20 mouse cellular contexts compared by ENCODE assay signal in genomic region chr17:88430719-88431118, GRCm38 (mm10). TPM values are rescaled to one million over a fixed set of nuclear protein-coding genes. Genes with fewer than 3 reads are reported as not detected.
DNase-seq lines count a peak whose midpoint lies in the region; ATAC-seq and TF ChIP-seq lines count a peak whose summit lies in the region.
"Had no signal": no experiment of that assay in that cellular context is flagged by ENCODE, and none has a peak within 500 bp of the region (broad histone marks: within the 10 kb centered on the region; RNA-seq: fewer than 3 reads in every experiment).

No protein-coding gene starts in this region.

- intact Hi-C loops in left cerebral cortex, postnatal 14 days (cut with DNase I) = no loop called here
- intact Hi-C loops in left cerebral cortex, adult 2 months (cut with DNase I) = no loop called here
- intact Hi-C loops in left cerebral cortex, postnatal 10 days (cut with DNase I) = no loop called here

- no peak for TF ChIP-seq POLR2A in MEL (IDR thresholded peaks at IDR 0.05; ENCODE audit: control insufficient read depth in 1 of 2, insufficient read depth in 1 of 2, low read depth in 1 of 2, low read length in 2 of 2, poor library complexity in 1 of 2)

- DNase-seq in MEL (ENCODE audit: low read depth, low spot score) = peak; percentile 71
- DNase-seq in c-Kit-negative CD71-positive TER-119-positive erythroid progenitor cells, embryonic 14.5 days (ENCODE audit: low read depth, low spot score) = peak; percentile 68
- DNase-seq in left cerebral cortex, postnatal 14 days (ENCODE audit: low spot score in 2 of 2) = no peak
- DNase-seq in left cerebral cortex, adult 2 months (ENCODE audit: extremely low spot score in 1 of 2, low spot score in 2 of 2) = no peak
- no peak for DNase-seq in left cerebral cortex, postnatal 10 days (ENCODE audit: extremely low spot score in 1 of 2, low spot score in 2 of 2)
- DNase-seq: adrenal gland, postnatal 25 days; cerebellum, adult 8-10 months; forebrain, postnatal 0 days; thymus, postnatal 4 days had no signal

- peaks cover 0 to 22% of the 10 kb centered on the region in 2 experiments; a peak in 2 of 4 replicates for H3K36me3 ChIP-seq in MEL (ENCODE audit: control insufficient read depth in 1 of 2, insufficient read depth in 2 of 2, low read length in 2 of 2)
- H3K36me3 ChIP-seq in intestine, embryonic 16.5 days (ENCODE audit: control insufficient read depth, insufficient read depth, low read length) = no peaks in the 10 kb centered on the region
- H3K36me3 ChIP-seq in liver, embryonic 16.5 days (ENCODE audit: control insufficient read depth, insufficient read depth) = no peaks in the 10 kb centered on the region
- H3K36me3 ChIP-seq in hindbrain, embryonic 16.5 days (ENCODE audit: control insufficient read depth, insufficient read depth, low read length) = no peaks in the 10 kb centered on the region
- H3K36me3 ChIP-seq: embryonic facial prominence, embryonic 13.5 days; forebrain, embryonic 10.5 days; heart, embryonic 10.5 days; hindbrain, embryonic 10.5 days; limb, embryonic 15.5 days had no signal

- peak; percentile 69 for ATAC-seq in intestine, embryonic 16.5 days
- ATAC-seq in liver, embryonic 16.5 days (ENCODE audit: low read depth) = peak; percentile 96
- ATAC-seq in hindbrain, embryonic 16.5 days = no peak
- ATAC-seq: activated CD4-positive, CD25-positive, alpha-beta regulatory T cell, adult 4 months; forebrain, postnatal 0 days; lung, postnatal 0 days; midbrain, embryonic 16.5 days had no signal

- H3K9me3 ChIP-seq in MEL (replicated peaks; ENCODE audit: insufficient read depth, low read length) = no peaks in the 10 kb centered on the region
- no peaks in the 10 kb centered on the region for H3K9me3 ChIP-seq in intestine, embryonic 16.5 days (ENCODE audit: control insufficient read depth, low read length)
- no peaks in the 10 kb centered on the region for H3K9me3 ChIP-seq in liver, embryonic 16.5 days (replicated peaks; ENCODE audit: control insufficient read depth, low read length)
- no peaks in the 10 kb centered on the region for H3K9me3 ChIP-seq in hindbrain, embryonic 16.5 days (ENCODE audit: control insufficient read depth, low read length)
- H3K9me3 ChIP-seq: embryonic facial prominence, embryonic 13.5 days; forebrain, embryonic 10.5 days; heart, embryonic 10.5 days; hindbrain, embryonic 10.5 days; limb, embryonic 15.5 days had no signal

- no peak overlapping the region for H3K9ac ChIP-seq in MEL (ENCODE audit: control insufficient read depth, low read depth, low read length, poor library complexity, severe bottlenecking)
- no peak overlapping the region for H3K9ac ChIP-seq in intestine, embryonic 16.5 days (ENCODE audit: low read depth, low read length)
- no peak overlapping the region for H3K9ac ChIP-seq in liver, embryonic 16.5 days (ENCODE audit: low read depth, low read length)
- no peak overlapping the region for H3K9ac ChIP-seq in hindbrain, embryonic 16.5 days (ENCODE audit: low read depth, low read length)
- H3K9ac ChIP-seq: embryonic facial prominence, embryonic 13.5 days; forebrain, postnatal 0 days; limb, embryonic 15.5 days had no signal

- H3K4me2 ChIP-seq in intestine, embryonic 16.5 days (ENCODE audit: low read depth, low read length) = no peak overlapping the region
- H3K4me2 ChIP-seq in liver, embryonic 16.5 days (ENCODE audit: low read depth, low read length) = peak overlapping the region; percentile 43
- H3K4me2 ChIP-seq in hindbrain, embryonic 16.5 days (ENCODE audit: low read length) = no peak overlapping the region
- H3K4me2 ChIP-seq: embryonic facial prominence, embryonic 13.5 days; limb, embryonic 15.5 days had no signal

- H3K27me3 ChIP-seq in MEL (ENCODE audit: control insufficient read depth in 1 of 2, insufficient read depth in 2 of 2, low read length in 2 of 2) = no peaks in the 10 kb centered on the region
- H3K27me3 ChIP-seq in intestine, embryonic 16.5 days (replicated peaks; ENCODE audit: control insufficient read depth, insufficient read depth, low read length) = no peaks in the 10 kb centered on the region
- H3K27me3 ChIP-seq in liver, embryonic 16.5 days (ENCODE audit: control insufficient read depth, insufficient read depth, low read depth, low read length) = no peaks in the 10 kb centered on the region
- H3K27me3 ChIP-seq in hindbrain, embryonic 16.5 days (replicated peaks; ENCODE audit: control insufficient read depth, insufficient read depth, low read length) = no peaks in the 10 kb centered on the region
- H3K27me3 ChIP-seq: embryonic facial prominence, embryonic 13.5 days; limb, embryonic 15.5 days had no signal

- 80% methylated on average over 2 of the region's 2 CpGs for WGBS in intestine, embryonic 16.5 days
- 29% methylated on average over 2 of the region's 2 CpGs for WGBS in liver, embryonic 16.5 days (ENCODE audit: insufficient replicate concordance)
- 90% methylated on average over 2 of the region's 2 CpGs for WGBS in hindbrain, embryonic 16.5 days

- TF ChIP-seq CTCF in MEL (IDR thresholded peaks at IDR 0.05 in 2 of 3, conservative IDR thresholded peaks at IDR 0.05 in 1 of 3; ENCODE audit: control insufficient read depth in 1 of 3, insufficient read depth in 1 of 3, low read depth in 2 of 3, low read length in 3 of 3, poor library complexity in 1 of 3, severe bottlenecking in 1 of 3) = no peak; a peak in 1 of 6 replicates
- no peak for TF ChIP-seq CTCF in left cerebral cortex, adult 2 months (IDR thresholded peaks at IDR 0.05)

- H3K4me1 ChIP-seq in MEL (ENCODE audit: control insufficient read depth in 1 of 2, insufficient read depth in 2 of 2, low read length in 2 of 2) = peaks cover 8 to 26% of the 10 kb centered on the region in 2 experiments
- no peaks in the 10 kb centered on the region for H3K4me1 ChIP-seq in intestine, embryonic 16.5 days (ENCODE audit: control insufficient read depth, insufficient read depth, low read length)
- H3K4me1 ChIP-seq in liver, embryonic 16.5 days (ENCODE audit: control insufficient read depth, low read depth, low read length) = peaks cover 25% of the 10 kb centered on the region
- no peaks in the 10 kb centered on the region for H3K4me1 ChIP-seq in hindbrain, embryonic 16.5 days (ENCODE audit: control insufficient read depth, insufficient read depth, low read depth, low read length)
- H3K4me1 ChIP-seq: embryonic facial prominence, embryonic 13.5 days; forebrain, embryonic 10.5 days; hindbrain, embryonic 10.5 days; limb, embryonic 15.5 days had no signal

- peak; percentile 36 to 58; a peak in 3 of 4 replicates for TF ChIP-seq EP300 in MEL (IDR thresholded peaks at IDR 0.05; ENCODE audit: low read depth in 1 of 2, low read length in 2 of 2)

- TF ChIP-seq RAD21 in MEL (IDR thresholded peaks at IDR 0.05; ENCODE audit: low read depth, low read length) = no peak; the same call in 1 of the 2 replicates

- no peak overlapping the region for H3K27ac ChIP-seq in MEL (ENCODE audit: control insufficient read depth, low read depth, low read length)
- no peak overlapping the region for H3K27ac ChIP-seq in intestine, embryonic 16.5 days (ENCODE audit: low read length)
- peak overlapping the region; percentile 84 for H3K27ac ChIP-seq in liver, embryonic 16.5 days (ENCODE audit: low read length)
- no peak overlapping the region for H3K27ac ChIP-seq in hindbrain, embryonic 16.5 days (ENCODE audit: low read depth, low read length)
- no peak overlapping the region for H3K27ac ChIP-seq in left cerebral cortex, adult 2 months
- H3K27ac ChIP-seq: embryonic facial prominence, embryonic 13.5 days; forebrain, embryonic 10.5 days; heart, embryonic 10.5 days; hindbrain, embryonic 10.5 days; limb, embryonic 15.5 days had no signal

- H3K4me3 ChIP-seq in MEL (ENCODE audit: control insufficient read depth in 1 of 2, insufficient read depth in 1 of 2, low read depth in 2 of 2, low read length in 2 of 2) = no peak overlapping the region
- H3K4me3 ChIP-seq in intestine, embryonic 16.5 days (ENCODE audit: low read length) = no peak overlapping the region
- H3K4me3 ChIP-seq in liver, embryonic 16.5 days (ENCODE audit: low read depth, low read length) = no peak overlapping the region
- H3K4me3 ChIP-seq in hindbrain, embryonic 16.5 days (ENCODE audit: low read length) = no peak overlapping the region
- no peak overlapping the region for H3K4me3 ChIP-seq in left cerebral cortex, adult 2 months
- H3K4me3 ChIP-seq: embryonic facial prominence, embryonic 13.5 days; forebrain, embryonic 10.5 days; heart, embryonic 10.5 days; hindbrain, embryonic 10.5 days; limb, embryonic 15.5 days had no signal

- no peaks in the 10 kb centered on the region for H3K79me2 ChIP-seq in MEL (ENCODE audit: control insufficient read depth, insufficient read depth, low read length, poor library complexity)

TF ChIP-seq in MEL, 35 proteins besides CTCF, POLR2A, EP300 and RAD21 (continues in another document):
- no peak for TF ChIP-seq POLR2AphosphoS2 (IDR thresholded peaks at IDR 0.05; ENCODE audit: low read length)
- no peak for TF ChIP-seq POLR2AphosphoS5 (IDR thresholded peaks at IDR 0.05; ENCODE audit: borderline replicate concordance, low read depth, low read length)
- no peak for TF ChIP-seq ZMIZ1 (IDR thresholded peaks at IDR 0.05; ENCODE audit: low read depth, low read length)
- peak; percentile 68 for TF ChIP-seq NRF1 (IDR thresholded peaks at IDR 0.05; ENCODE audit: insufficient read depth, low read depth, low read length, poor library complexity, severe bottlenecking)
- TF ChIP-seq ZKSCAN1 (IDR thresholded peaks at IDR 0.05; ENCODE audit: low read depth, low read length) = no peak
- no peak for TF ChIP-seq BHLHE40 (IDR thresholded peaks at IDR 0.05; ENCODE audit: borderline replicate concordance, low read depth, low read length)
- peak; percentile 44; the same call in 1 of the 2 replicates for TF ChIP-seq TCF12 (IDR thresholded peaks at IDR 0.05; ENCODE audit: low read depth, low read length)
- TF ChIP-seq GATA1 (IDR thresholded peaks at IDR 0.05; ENCODE audit: low read depth, low read length) = peak; percentile 71
- no peak for TF ChIP-seq USF1 (IDR thresholded peaks at IDR 0.05; ENCODE audit: low read depth, low read length)
- TF ChIP-seq SIN3A (IDR thresholded peaks at IDR 0.05; ENCODE audit: low read length) = no peak
- TF ChIP-seq MAFK (IDR thresholded peaks at IDR 0.05; ENCODE audit: borderline replicate concordance, low read depth, low read length) = no peak
- TF ChIP-seq RCOR1 (IDR thresholded peaks at IDR 0.05; ENCODE audit: low read depth, low read length) = no peak

RNA-seq across cellular contexts. Expression of gene Foxn2, which starts 9.8 kb away (rescaled TPM):
- total RNA-seq in MEL (2012; rRNA removed) = 20.9 and 21.7 TPM in 2 replicates
- 100 to 1,000 TPM in 1 of 2 experiments, 10 to 100 TPM in 1; 20.0 to 133 TPM for polyA plus RNA-seq in MEL (2012; ENCODE audit: insufficient read depth in 1 of 2, insufficient read length in 2 of 2, low read depth in 1 of 2, low replicate concordance in 2 of 2, missing spikeins in 1 of 2)
- 14.6 and 15.4 TPM in 2 replicates for polyA plus RNA-seq in intestine, embryonic 16.5 days (2015; fragmentation: Nextera tagmentation; extraction: Ambion mirVana)
- 11.0 and 11.8 TPM in 2 replicates for polyA plus RNA-seq in liver, embryonic 16.5 days (2015; fragmentation: Nextera tagmentation; extraction: Ambion mirVana)
- 10 to 100 TPM; 11.5 to 12.1 TPM for total RNA-seq in left cerebral cortex, postnatal 14 days (2021)
- polyA plus RNA-seq in hindbrain, embryonic 16.5 days (2015; fragmentation: Nextera tagmentation; extraction: Ambion mirVana) = 8.2 and 9.7 TPM in 2 replicates
- 10 to 100 TPM; 15.6 to 15.9 TPM for total RNA-seq in left cerebral cortex, adult 2 months (2021)
- total RNA-seq in left cerebral cortex, postnatal 10 days (2021) = 10 to 100 TPM in 1 of 2 experiments, 1 to 10 TPM in 1; 9.0 to 11.0 TPM

Comparison
In these comparisons a context has a peak if more than half of its experiments do, and no peak if none do; other contexts are left out.
1. DNase-seq: peak in MEL (single experiment) and c-Kit-negative CD71-positive TER-119-positive erythroid progenitor cells, embryonic 14.5 days (single experiment); none in left cerebral cortex, postnatal 14 days (0 of 2), left cerebral cortex, adult 2 months (0 of 2) and left cerebral cortex, postnatal 10 days (0 of 2).